Mouse (Mus musculus) heart, adult 2 months (tissue): ENCODE results near the gene Galnt5. TPM values are rescaled to one million over a fixed set of nuclear protein-coding genes. Genes with fewer than 3 reads are reported as not detected.

Experiments
- DNase-seq, 2 experiments: peaks; one replicate each; pipeline ENCODE4 v3.0.0; 2021
- H3K27ac ChIP-seq: fragments of 200-600 bp; 2 replicates; pipeline ENCODE4 v1.8.1; 2022
- H3K27me3 ChIP-seq: fragments of 200-500 bp; 2 replicates; pipeline ENCODE4 v1.6.1; 2012; ENCODE audit warnings: mild to moderate bottlenecking, low read length, inconsistent platforms, mixed read lengths; ENCODE audit not compliant: control insufficient read depth, insufficient read depth
- H3K36me3 ChIP-seq: fragments of 200-500 bp; 2 replicates; pipeline ENCODE4 v1.6.1; 2012; ENCODE audit warnings: low read length, inconsistent platforms; ENCODE audit not compliant: control insufficient read depth, insufficient read depth
- H3K4me1 ChIP-seq: fragments of 200-500 bp; 2 replicates; pipeline ENCODE4 v1.6.1; 2011; ENCODE audit warnings: low read length; ENCODE audit not compliant: control insufficient read depth, insufficient read depth
- H3K4me3 ChIP-seq: fragments of 200-600 bp; 2 replicates; pipeline ENCODE4 v1.8.1; 2022
- H3K79me2 ChIP-seq: fragments of 200-500 bp; replicated peaks from 2 replicates; pipeline ENCODE4 v1.6.1; 2012; ENCODE audit warnings: mild to moderate bottlenecking, inconsistent platforms, low read length, moderate library complexity, mixed read lengths; ENCODE audit not compliant: control insufficient read depth, insufficient read depth
- H3K9ac ChIP-seq: fragments of 200-500 bp; 2 replicates; pipeline ENCODE4 v1.6.1; 2012; ENCODE audit warnings: low read depth, mild to moderate bottlenecking, control low read depth, inconsistent platforms, low read length, mixed read lengths
- CTCF ChIP-seq: fragments of 200-600 bp; IDR thresholded peaks from 2 replicates; pipeline ENCODE4 v1.8.1; 2022; ENCODE audit warnings: antibody characterized with exemption, mild to moderate bottlenecking, moderate library complexity
- EP300 ChIP-seq: fragments of 200-500 bp; IDR thresholded peaks from 2 replicates; pipeline ENCODE4 v1.6.1; 2011; ENCODE audit warnings: low read depth, low read length, control low read depth; ENCODE audit not compliant: insufficient read depth
- POLR2A ChIP-seq: fragments of 200-500 bp; IDR thresholded peaks from 2 replicates; pipeline ENCODE4 v1.6.1; 2011; ENCODE audit warnings: mild to moderate bottlenecking, low read depth, low read length, control low read depth; ENCODE audit not compliant: insufficient read depth
- WGBS: fragments of 180-500 bp; shearing (Covaris S2); methylation state at CpG from one replicate; pipeline ENCODE4 v1.1.7; 2018; 5-methylcytosine and 5-hydroxymethylcytosine counted together
- intact Hi-C: fragments of 180-260 bp; cut with DNase I; formaldehyde crosslinking; loops from one replicate; pipeline ENCODE4 v1.15.1; 2025
- long read RNA-seq: library from polyadenylated mRNA; stranded (forward); transcript quantifications from one replicate; pipeline ENCODE4 v2.0.0, GENCODE M21; 2021
- polyA plus RNA-seq: library from polyadenylated mRNA; depleted of rRNA; stranded (reverse); fragments of >200 nt; gene quantifications from 2 replicates; pipeline ENCODE4 v1.2.3, GENCODE M21; 2012; rRNA removed
- total RNA-seq, 2 experiments: library from RNA; stranded (reverse); gene quantifications; 2 replicates each; pipeline ENCODE4 v1.2.3; 2021

The Galnt5 gene
- total RNA-seq: not detected
- polyA plus RNA-seq: 0.04 TPM in 1 of 2 replicates, not detected in the other
- long read RNA-seq: 0 reads

DNA sequence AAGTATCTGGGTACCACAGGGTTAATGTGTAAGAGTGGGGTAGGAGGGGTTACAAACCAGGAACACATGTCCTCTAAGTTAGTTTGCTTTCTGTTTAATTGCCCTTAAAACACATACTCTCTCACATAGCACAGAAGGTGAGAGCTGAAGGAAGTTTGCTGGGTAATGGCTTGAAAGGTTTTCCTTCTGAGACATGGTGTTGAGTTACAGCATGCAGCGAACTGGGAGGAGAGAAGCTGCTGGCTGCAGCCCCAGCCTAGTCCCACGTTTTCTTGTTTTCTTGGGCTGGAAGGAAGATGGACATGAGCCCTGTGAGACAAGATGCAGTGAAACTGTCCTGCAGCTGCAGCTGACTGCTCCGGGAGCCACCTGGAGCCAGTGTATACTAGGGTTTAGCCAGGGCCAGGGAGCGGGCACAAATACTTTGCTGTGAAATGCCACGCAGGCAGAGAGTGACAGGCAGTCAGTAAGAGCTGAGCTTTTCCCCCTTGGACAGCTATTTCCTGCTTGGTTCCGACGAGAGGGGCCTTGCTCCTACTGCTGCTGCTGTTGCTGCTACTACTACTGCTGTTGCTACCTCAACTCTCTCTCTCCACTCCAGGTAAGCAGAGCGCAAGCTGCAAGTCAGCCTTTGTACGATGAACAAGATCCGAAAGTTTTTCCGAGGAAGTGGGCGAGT, at the start of gene Galnt5:
Gene Galnt5 (plus strand): TSS at position 133 of the 679 bp plus-strand sequence.
- H3K4me1 ChIP-seq: no peaks in the 10 kb centered on the region
- no peaks in the 10 kb centered on the region for H3K36me3 ChIP-seq
- H3K27ac ChIP-seq: no peak within 1 kb of the TSS
- TF ChIP-seq POLR2A (no peak), EP300 (no peak), CTCF (no peak)
- H3K27me3 ChIP-seq: no peaks in the 10 kb centered on the region
- H3K9ac ChIP-seq: no peak within 1 kb of the TSS
- DNase-seq: peak; percentile 3 to 17
- intact Hi-C loops: no loop called here
- no peak within 1 kb of the TSS for H3K4me3 ChIP-seq
- H3K79me2 ChIP-seq: no peaks in the 10 kb centered on the region
- WGBS: 29% methylated on average over 12 of the region's 12 CpGs

DNA sequence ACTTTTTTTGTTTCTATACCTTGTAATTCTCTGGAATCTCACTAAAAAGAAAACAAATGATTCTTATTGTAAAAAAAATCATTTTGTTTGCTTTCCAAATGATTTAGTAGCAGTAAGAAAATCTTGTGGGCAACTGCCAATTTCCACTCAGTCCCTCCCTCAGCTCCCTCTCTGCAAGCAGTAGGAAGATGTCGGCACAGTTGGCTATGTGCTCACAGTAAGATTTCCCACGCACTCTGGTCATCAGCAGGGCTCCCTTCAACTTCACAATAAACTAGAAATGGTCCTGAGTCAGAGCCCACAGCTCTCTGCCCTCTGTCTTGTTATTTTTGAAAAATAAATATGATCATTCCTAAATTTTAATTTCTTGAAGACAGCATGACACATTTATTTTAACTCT, 46.1 kb upstream of the Galnt5 start:
- 40% methylated on average over 2 of the region's 2 CpGs for WGBS
- TF ChIP-seq CTCF: no peak
- TF ChIP-seq EP300: no peak
- no peak for TF ChIP-seq POLR2A
- H3K36me3 ChIP-seq: no peaks in the 10 kb centered on the region
- no peaks in the 10 kb centered on the region for H3K79me2 ChIP-seq
- intact Hi-C loops: no loop called here
- no peaks in the 10 kb centered on the region for H3K4me1 ChIP-seq
- H3K9ac ChIP-seq: no peak overlapping the region
- H3K27ac ChIP-seq: no peak overlapping the region
- no peak for DNase-seq
- no peaks in the 10 kb centered on the region; the same call in 1 of the 2 replicates for H3K27me3 ChIP-seq
- no peak overlapping the region for H3K4me3 ChIP-seq

DNA sequence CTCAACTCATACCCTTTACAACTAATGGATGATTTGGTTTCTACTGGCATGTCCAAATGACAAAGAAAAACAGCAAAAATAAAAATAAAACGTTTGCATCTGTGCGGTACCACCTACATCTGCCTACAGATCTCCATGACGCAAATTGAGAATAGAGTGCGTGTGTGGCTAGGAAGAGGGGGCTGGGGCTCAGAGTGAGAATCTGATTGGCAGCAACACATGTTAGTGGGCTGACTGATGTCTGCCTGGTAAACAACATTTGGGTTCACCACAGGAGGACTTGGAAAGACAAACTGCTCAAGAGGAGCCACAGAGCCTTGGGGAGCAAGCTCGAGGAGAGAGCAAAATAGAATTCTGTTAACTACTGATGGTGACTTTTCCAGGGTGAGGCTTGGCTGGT, 36.9 kb upstream of the Galnt5 start:
- Histone ChIP-seq H3K79me2 (no peaks in the 10 kb centered on the region), H3K27me3 (no peaks in the 10 kb centered on the region), H3K4me1 (no peaks in the 10 kb centered on the region), H3K4me3 (no peak overlapping the region), H3K27ac (no peak overlapping the region), H3K36me3 (no peaks in the 10 kb centered on the region), H3K9ac (no peak overlapping the region)
- DNase-seq: no peak
- intact Hi-C loops: no loop called here
- 71% methylated on average over 5 of the region's 5 CpGs for WGBS
- TF ChIP-seq POLR2A: no peak
- no peak for TF ChIP-seq EP300
- no peak for TF ChIP-seq CTCF

DNA sequence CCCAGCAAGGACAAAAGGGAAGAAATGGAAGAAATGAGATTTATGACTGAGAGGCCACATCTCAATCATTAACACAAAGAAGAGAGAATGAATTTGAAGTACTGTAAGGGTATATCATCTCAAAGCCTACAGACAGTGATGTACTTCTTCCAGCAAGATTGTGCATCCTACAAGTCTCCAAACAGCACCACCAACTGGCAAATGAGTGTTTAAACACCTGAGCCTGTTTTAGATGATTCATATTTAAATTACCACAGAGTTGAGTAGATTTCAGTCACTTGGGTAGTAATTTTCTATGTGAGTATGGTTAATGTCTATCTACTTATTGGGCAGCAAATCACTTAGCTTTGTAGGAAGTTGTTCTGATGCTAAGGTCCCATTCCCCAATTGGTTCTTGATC, 15.4 kb upstream of the Galnt5 start:
- no peak for DNase-seq
- Histone ChIP-seq H3K36me3 (no peaks in the 10 kb centered on the region), H3K27me3 (no peaks in the 10 kb centered on the region), H3K9ac (no peak overlapping the region), H3K27ac (no peak overlapping the region), H3K4me3 (no peak overlapping the region), H3K4me1 (no peaks in the 10 kb centered on the region), H3K79me2 (no peaks in the 10 kb centered on the region)
- intact Hi-C loops: no loop called here
- no peak for TF ChIP-seq EP300
- TF ChIP-seq CTCF: no peak
- TF ChIP-seq POLR2A: no peak

- Histone ChIP-seq H3K79me2 (no peaks in the 10 kb centered on the region), H3K4me3 (no peak overlapping the region), H3K9ac (no peak overlapping the region), H3K27ac (no peak overlapping the region), H3K27me3 (no peaks in the 10 kb centered on the region), H3K4me1 (no peaks in the 10 kb centered on the region), H3K36me3 (no peaks in the 10 kb centered on the region)
- 73% methylated on average over 2 of the region's 2 CpGs for whole genome bisulfite sequencing
- intact Hi-C loops: no loop called here
- no peak for DNase-seq
- TF ChIP-seq POLR2A (no peak), CTCF (no peak), EP300 (no peak)
Measured at GRCm38 (mm10) chr2:57991084-57991483, 6.6 kb upstream of the Galnt5 start.

DNA sequence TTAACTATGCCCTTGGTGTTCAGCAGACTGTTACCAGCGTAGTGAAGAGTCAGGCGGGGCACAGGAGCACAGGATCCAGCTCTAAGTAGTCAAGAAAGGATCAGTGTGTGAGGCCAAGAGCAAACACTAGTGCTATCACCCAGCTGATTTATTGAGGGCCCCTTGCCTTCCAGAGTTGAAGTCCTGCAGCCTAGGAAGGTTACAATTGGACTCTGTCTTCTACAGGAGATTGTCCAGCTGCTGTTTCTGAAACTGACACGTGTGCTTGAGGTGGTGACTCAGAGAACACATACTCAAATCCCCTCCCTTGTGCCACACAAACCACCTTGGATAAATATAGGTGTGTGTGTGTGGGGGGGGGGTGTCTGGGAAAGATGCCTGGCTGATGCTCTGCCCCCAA, 3.8 kb downstream of the Galnt5 start:
- no peak for TF ChIP-seq POLR2A
- TF ChIP-seq CTCF: no peak
- no peak for TF ChIP-seq EP300
- no peak for DNase-seq
- H3K79me2 ChIP-seq: no peaks in the 10 kb centered on the region
- H3K4me3 ChIP-seq: no peak overlapping the region
- no peaks in the 10 kb centered on the region for H3K36me3 ChIP-seq
- intact Hi-C loops: no loop called here
- no peak overlapping the region for H3K9ac ChIP-seq
- no peak overlapping the region for H3K27ac ChIP-seq
- WGBS: 68% methylated on average over 3 of the region's 3 CpGs
- H3K4me1 ChIP-seq: no peaks in the 10 kb centered on the region
- no peaks in the 10 kb centered on the region for H3K27me3 ChIP-seq
